Mouse (Mus musculus) thymus, adult 2 months (tissue): ENCODE results near the gene Cdh23. TPM values are rescaled to one million over a fixed set of nuclear protein-coding genes. Genes with fewer than 3 reads are reported as not detected.

Experiments
- DNase-seq: peaks from one replicate; pipeline ENCODE4 v3.0.0; 2021
- H3K27ac ChIP-seq: fragments of 200-500 bp; 2 replicates; pipeline ENCODE4 v1.5.1; 2012; ENCODE audit warnings: low read length, control low read depth; ENCODE audit not compliant: control insufficient read depth, insufficient read depth
- H3K27me3 ChIP-seq: fragments of 200-500 bp; 2 replicates; pipeline ENCODE4 v1.6.1; 2012; ENCODE audit warnings: mild to moderate bottlenecking, low read length, moderate library complexity, mixed read lengths; ENCODE audit not compliant: control insufficient read depth, insufficient read depth
- H3K36me3 ChIP-seq: fragments of 200-500 bp; 2 replicates; pipeline ENCODE4 v1.6.1; 2012; ENCODE audit warnings: mild to moderate bottlenecking, low read length, moderate library complexity; ENCODE audit not compliant: control insufficient read depth, insufficient read depth
- H3K4me1 ChIP-seq: fragments of 200-500 bp; replicated peaks from 2 replicates; pipeline ENCODE4 v1.6.1; 2012; ENCODE audit warnings: low read length; ENCODE audit not compliant: control insufficient read depth, insufficient read depth
- H3K4me3 ChIP-seq: fragments of 200-500 bp; 2 replicates; pipeline ENCODE4 v1.5.1; 2012; ENCODE audit warnings: mild to moderate bottlenecking, low read length, control low read depth, moderate library complexity; ENCODE audit not compliant: control insufficient read depth, insufficient read depth
- CTCF ChIP-seq: fragments of 200-500 bp; IDR thresholded peaks from 2 replicates; pipeline ENCODE4 v1.5.1; 2012; ENCODE audit warnings: mild to moderate bottlenecking, control low read depth, low read length, moderate library complexity, borderline replicate concordance; ENCODE audit not compliant: control insufficient read depth, poor library complexity, insufficient read depth; ENCODE audit errors: extremely low read depth
- POLR2A ChIP-seq: fragments of 200-500 bp; IDR thresholded peaks from 2 replicates; pipeline ENCODE4 v1.6.1; 2012; ENCODE audit warnings: mild to moderate bottlenecking, low read length, control low read depth, moderate library complexity; ENCODE audit not compliant: control insufficient read depth, poor library complexity, insufficient read depth; ENCODE audit errors: extremely low read depth
- WGBS: fragments of 180-500 bp; shearing (Covaris S2); methylation state at CpG from one replicate; pipeline ENCODE4 v1.1.7; 2018; 5-methylcytosine and 5-hydroxymethylcytosine counted together
- polyA plus RNA-seq: library from polyadenylated mRNA; depleted of rRNA; stranded (reverse); fragments of >200 nt; gene quantifications from 2 replicates; pipeline ENCODE4 v1.2.3, GENCODE M21; 2012

Gene Cdh23
- polyA plus RNA-seq, 1 experiment: 3.5 TPM

DNA sequence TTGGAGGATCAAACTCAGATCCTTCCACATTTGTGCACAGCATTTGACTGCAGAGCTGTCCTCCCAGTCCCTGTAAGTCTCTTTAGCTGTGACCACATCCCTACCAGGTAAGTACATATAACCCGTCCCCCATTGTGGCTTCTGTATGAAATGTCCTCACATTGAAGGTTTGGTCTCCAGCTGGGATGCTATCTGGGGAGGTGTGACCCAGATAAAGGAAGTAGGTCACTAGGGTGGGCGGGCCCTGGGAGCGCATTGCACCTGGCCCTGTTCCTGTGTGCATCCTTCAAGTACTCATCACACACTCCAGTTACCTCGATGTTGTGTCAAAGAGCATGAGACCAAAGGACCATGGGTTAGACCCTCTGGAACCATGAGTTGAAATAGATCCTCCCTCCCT is 254.0 kb downstream of the Cdh23 start:
- WGBS: 49% methylated on average over 4 of the region's 4 CpGs
- Histone ChIP-seq H3K4me3 (no peak overlapping the region), H3K27me3 (no peaks in the 10 kb centered on the region), H3K27ac (no peak overlapping the region), H3K36me3 (no peaks in the 10 kb centered on the region), H3K4me1 (peaks cover 9% of the 10 kb centered on the region)
- DNase-seq: peak; percentile 11
- TF ChIP-seq CTCF: no peak

DNA sequence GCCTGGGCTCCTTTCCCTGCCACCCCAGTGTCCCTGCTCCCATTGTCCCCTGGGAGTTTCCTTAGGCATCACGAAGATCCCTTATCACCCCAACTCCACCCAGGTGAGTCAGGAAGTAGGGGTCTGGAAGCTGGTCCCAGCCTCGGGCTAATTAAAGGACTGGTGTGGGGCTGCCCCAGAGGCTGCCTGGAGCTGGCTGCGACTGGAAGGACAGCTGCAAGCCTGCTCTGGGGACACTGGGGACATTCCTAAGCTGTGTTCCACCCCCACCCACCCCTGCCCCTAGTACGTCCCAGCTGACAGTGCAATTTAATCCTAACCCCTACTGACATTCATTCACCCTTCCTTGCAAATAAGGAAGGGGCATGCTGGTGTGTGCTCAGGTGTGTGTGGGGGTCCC is 263.6 kb downstream of the Cdh23 start:
- H3K27ac ChIP-seq: no peak overlapping the region
- H3K27me3 ChIP-seq: no peaks in the 10 kb centered on the region
- WGBS: 52% methylated on average over 4 of the region's 4 CpGs
- no peaks in the 10 kb centered on the region for H3K36me3 ChIP-seq
- H3K4me3 ChIP-seq: no peak overlapping the region
- no peak for DNase-seq
- no peaks in the 10 kb centered on the region for H3K4me1 ChIP-seq
- no peak for TF ChIP-seq POLR2A
- TF ChIP-seq CTCF: no peak

DNA sequence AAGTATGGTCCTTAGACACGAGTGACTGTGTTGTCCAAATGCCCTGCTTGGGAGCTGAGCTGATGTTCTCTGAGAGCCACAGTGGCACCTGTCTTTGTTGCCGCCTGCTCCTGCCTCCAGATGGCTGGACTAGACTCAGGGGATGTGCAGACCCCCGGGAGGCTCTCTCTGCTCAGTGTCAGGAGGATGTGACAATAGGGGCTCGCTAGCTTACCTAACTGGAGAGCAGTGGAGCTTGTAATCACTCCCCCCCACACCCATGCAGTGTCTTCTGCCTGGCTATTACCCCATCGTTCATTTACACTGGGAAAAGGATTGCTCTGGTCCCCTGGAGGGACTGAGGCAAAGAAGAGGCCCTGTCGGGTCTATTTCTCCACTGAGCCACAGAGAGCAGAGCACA is 265.7 kb downstream of the Cdh23 start:
- Histone ChIP-seq H3K27ac (no peak overlapping the region), H3K36me3 (no peaks in the 10 kb centered on the region), H3K27me3 (no peaks in the 10 kb centered on the region), H3K4me1 (no peaks in the 10 kb centered on the region), H3K4me3 (no peak overlapping the region)
- TF ChIP-seq POLR2A: no peak
- TF ChIP-seq CTCF: no peak
- DNase-seq: no peak
- WGBS: 73% methylated on average over 6 of the region's 6 CpGs

DNA sequence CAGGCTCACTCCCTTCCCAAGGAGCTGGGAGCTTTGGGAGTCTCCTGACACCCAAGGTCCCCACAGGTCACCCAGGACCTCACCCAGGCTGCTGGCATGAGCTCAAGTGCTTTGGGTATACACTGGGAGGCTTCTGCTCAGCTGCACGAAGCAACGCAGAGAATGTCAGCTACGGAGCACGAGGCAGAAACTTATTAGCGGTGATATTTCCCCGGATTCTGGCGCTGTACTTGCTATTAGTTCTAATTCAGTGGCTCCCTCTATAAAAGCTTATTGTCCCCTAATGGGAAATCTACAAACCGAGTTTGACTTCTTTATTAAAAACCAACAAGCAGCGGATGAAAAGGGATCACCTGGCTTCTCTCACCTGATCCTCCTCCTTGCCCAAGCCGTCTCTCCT is 266.3 kb downstream of the Cdh23 start:
- TF ChIP-seq POLR2A: no peak
- no peak for TF ChIP-seq CTCF
- 86% methylated on average over 10 of the region's 10 CpGs for WGBS
- Histone ChIP-seq H3K4me3 (no peak overlapping the region), H3K4me1 (no peaks in the 10 kb centered on the region), H3K36me3 (no peaks in the 10 kb centered on the region), H3K27me3 (no peaks in the 10 kb centered on the region), H3K27ac (no peak overlapping the region)
- DNase-seq: no peak

DNA sequence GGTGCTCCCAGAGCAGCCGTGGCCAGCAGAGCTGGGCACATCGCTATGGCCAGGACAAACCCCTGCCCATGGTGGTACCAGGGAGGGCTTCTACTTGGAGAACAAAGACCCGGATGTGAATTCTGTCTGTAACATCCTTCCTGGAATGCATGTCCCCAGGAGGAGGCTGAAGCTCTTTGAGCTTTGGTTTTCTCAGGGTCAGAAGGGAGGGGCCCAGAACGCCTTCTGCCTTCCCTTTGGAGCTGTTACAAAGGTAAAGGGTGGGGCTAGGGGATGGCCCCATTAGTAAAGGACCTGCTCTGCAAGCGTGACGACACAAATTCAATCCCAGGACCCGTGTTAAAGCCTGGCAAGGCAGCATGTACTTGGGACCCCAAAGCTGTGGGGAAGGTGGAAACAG is 273.5 kb downstream of the Cdh23 start:
- H3K4me3 ChIP-seq: no peak overlapping the region
- H3K36me3 ChIP-seq: no peaks in the 10 kb centered on the region
- DNase-seq: no peak
- TF ChIP-seq POLR2A (no peak), CTCF (no peak)
- 93% methylated on average over 7 of the region's 7 CpGs for WGBS
- no peak overlapping the region for H3K27ac ChIP-seq
- no peaks in the 10 kb centered on the region for H3K27me3 ChIP-seq
- no peaks in the 10 kb centered on the region; the same call in 1 of the 2 replicates for H3K4me1 ChIP-seq

DNA sequence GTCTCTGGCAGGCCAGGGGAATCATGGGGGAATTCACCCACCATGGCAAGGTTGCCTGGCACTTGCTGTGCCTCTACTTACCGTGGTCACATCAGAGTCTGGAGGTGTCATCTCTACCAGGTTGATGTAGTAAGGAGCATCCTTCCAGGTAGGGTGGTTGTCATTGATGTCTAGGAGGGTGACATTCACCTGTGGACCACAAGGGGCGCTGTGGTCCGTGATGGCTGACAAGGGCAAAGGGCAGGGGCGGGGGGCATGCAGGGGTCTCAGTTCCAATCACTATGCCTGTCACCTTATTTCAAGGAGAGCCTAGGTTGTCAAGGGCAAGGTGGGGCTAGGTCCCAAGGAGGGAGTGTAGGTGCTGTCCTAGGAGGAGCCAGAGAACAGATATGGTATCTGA is 276.7 kb downstream of the Cdh23 start:
- DNase-seq: no peak
- 61% methylated on average over 4 of the region's 4 CpGs for WGBS
- no peaks in the 10 kb centered on the region for H3K36me3 ChIP-seq
- no peak for TF ChIP-seq POLR2A
- peak; percentile 82 for TF ChIP-seq CTCF
- H3K27ac ChIP-seq: no peak overlapping the region
- no peak overlapping the region for H3K4me3 ChIP-seq
- no peaks in the 10 kb centered on the region for H3K27me3 ChIP-seq
- H3K4me1 ChIP-seq: no peaks in the 10 kb centered on the region; the same call in 1 of the 2 replicates

DNA sequence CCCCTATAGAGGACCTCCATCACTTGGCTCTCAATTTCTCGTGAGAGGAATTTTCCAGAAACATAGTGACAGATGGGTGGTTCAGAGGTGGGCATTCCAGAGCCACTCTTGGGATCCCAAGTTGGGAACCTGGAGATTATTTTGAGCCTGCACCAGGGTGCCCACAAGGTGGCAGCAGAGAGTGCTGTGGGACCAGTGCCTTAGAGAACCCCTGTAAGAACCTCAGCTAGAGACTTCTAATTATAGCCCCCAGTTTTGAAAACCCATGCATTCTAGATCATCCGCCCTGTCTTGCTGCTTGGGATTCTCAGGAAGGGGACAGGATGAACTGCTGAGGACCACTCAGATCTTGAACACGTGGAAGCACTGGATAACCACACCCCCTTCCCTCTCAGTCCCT is 278.2 kb downstream of the Cdh23 start:
- no peaks in the 10 kb centered on the region for H3K27me3 ChIP-seq
- TF ChIP-seq POLR2A: no peak
- TF ChIP-seq CTCF: peak; percentile 84; the same call in 1 of the 2 replicates
- WGBS: 19% methylated on average over 3 of the region's 3 CpGs

DNA sequence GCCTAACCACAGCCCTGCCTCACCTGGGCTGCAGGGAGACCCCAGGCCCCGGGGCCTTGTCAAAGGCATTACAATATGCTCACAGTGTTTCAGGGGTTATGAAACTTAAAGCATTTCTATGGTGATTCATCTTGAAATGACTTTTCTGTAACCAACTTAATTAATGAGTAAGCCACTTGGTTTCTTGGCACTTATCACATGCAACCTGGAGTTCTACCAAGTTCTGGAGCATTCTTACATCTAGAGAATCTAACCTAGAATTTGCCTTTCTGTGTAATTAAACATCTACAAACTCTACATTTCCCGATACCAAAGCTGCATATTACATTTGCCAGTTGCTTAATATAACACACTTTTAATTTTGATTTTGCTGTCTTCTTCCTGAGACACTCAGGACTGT is 279.2 kb downstream of the Cdh23 start:
- WGBS: 59% methylated on average over 2 of the region's 2 CpGs
- Histone ChIP-seq H3K4me3 (no peak overlapping the region), H3K27me3 (no peaks in the 10 kb centered on the region), H3K36me3 (no peaks in the 10 kb centered on the region), H3K27ac (no peak overlapping the region), H3K4me1 (no peaks in the 10 kb centered on the region)
- TF ChIP-seq CTCF (no peak), POLR2A (no peak)
- no peak for DNase-seq

More for the DNA sequence above, 278.2 kb downstream of the Cdh23 start:
- Histone ChIP-seq H3K4me3 (no peak overlapping the region), H3K36me3 (no peaks in the 10 kb centered on the region), H3K4me1 (no peaks in the 10 kb centered on the region; the same call in 1 of the 2 replicates), H3K27ac (no peak overlapping the region)
- DNase-seq: peak; percentile 67
